Mouse (Mus musculus) limb, embryonic 10.5 days (tissue): ENCODE measurements around the gene Irf2bpl. TPM values are rescaled to one million over a fixed set of nuclear protein-coding genes. Genes with fewer than 3 reads are reported as not detected.

Experiments used
- DNase-seq: peaks from one replicate; pipeline ENCODE4 v3.0.0-alpha.2; 2017; ENCODE audit warnings: low spot score
- H3K27ac ChIP-seq: fragments of 300-500 bp; sonication (generic); 2 replicates; pipeline ENCODE4 v1.5.1; 2016; ENCODE audit warnings: mild to moderate bottlenecking
- H3K27me3 ChIP-seq: fragments of 300-500 bp; sonication (generic); 2 replicates; pipeline ENCODE4 v1.6.1; 2016; ENCODE audit warnings: low read depth, mild to moderate bottlenecking; ENCODE audit not compliant: poor library complexity, severe bottlenecking
- H3K36me3 ChIP-seq: fragments of 300-500 bp; sonication (generic); 2 replicates; pipeline ENCODE4 v1.6.1; 2016; ENCODE audit warnings: mild to moderate bottlenecking, moderate library complexity
- H3K4me1 ChIP-seq: fragments of 300-500 bp; sonication (generic); 2 replicates; pipeline ENCODE4 v1.6.1; 2016
- H3K4me3 ChIP-seq: fragments of 300-500 bp; sonication (generic); 2 replicates; pipeline ENCODE4 v1.5.1; 2016; ENCODE audit warnings: mild to moderate bottlenecking, moderate library complexity
- H3K9me3 ChIP-seq: fragments of 300-500 bp; sonication (generic); replicated peaks from 2 replicates; pipeline ENCODE4 v1.6.1; 2016; ENCODE audit warnings: mild to moderate bottlenecking
- WGBS: fragments of 180-500 bp; shearing (Covaris S2); methylation state at CpG from one replicate; pipeline ENCODE4 v1.1.7; 2016; 5-methylcytosine and 5-hydroxymethylcytosine counted together
- polyA plus RNA-seq: library from polyadenylated mRNA; unstranded; fragments of >200 nt; fragmentation: Nextera tagmentation; extraction: Ambion mirVana; gene quantifications from 2 replicates; pipeline ENCODE4 v1.2.1, GENCODE M21; 2016

The Irf2bpl gene
- polyA plus RNA-seq, 1 experiment from 2014 or later: 22.6 TPM

DNA sequence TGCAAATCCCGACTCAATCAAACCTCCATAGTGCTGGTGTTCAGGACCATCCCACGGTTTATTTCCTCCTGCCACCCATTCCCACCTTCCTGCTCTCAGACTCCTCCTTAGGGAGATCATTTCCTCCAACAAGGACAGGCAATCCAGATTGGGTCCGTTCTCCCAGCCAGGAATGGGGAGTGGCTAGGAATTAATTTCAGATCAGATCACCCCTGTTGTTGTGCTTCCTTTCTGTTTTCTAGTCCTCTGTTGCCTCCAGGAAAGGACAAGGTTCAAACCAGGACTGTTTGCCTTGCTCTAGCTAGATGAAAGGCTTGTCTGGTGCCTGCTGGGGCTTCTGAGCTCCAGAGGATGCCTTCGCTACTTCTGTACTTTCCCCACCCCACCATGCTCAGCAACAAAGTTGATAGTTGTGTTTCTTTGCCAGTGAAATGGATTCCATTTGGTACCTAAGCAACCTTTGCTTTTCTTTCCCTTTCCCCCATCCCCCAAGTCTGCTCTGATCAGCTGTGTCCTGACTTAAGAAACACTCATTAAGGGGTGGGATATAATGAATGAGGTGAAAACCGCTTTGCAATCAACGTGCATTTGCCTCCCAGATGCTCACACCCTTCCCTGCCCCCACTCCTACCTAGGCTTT, 5.0 kb downstream of the Irf2bpl start:
- H3K36me3 ChIP-seq: peaks cover 5% of the 10 kb centered on the region; the same call in 1 of the 2 replicates
- peaks cover 25% of the 10 kb centered on the region for H3K27me3 ChIP-seq
- H3K4me1 ChIP-seq: peaks cover 66% of the 10 kb centered on the region
- no peak overlapping the region for H3K27ac ChIP-seq
- H3K4me3 ChIP-seq: no peak overlapping the region
- DNase-seq: no peak
- H3K9me3 ChIP-seq: no peaks in the 10 kb centered on the region
- WGBS: 47% methylated on average over 6 of the region's 6 CpGs

DNA sequence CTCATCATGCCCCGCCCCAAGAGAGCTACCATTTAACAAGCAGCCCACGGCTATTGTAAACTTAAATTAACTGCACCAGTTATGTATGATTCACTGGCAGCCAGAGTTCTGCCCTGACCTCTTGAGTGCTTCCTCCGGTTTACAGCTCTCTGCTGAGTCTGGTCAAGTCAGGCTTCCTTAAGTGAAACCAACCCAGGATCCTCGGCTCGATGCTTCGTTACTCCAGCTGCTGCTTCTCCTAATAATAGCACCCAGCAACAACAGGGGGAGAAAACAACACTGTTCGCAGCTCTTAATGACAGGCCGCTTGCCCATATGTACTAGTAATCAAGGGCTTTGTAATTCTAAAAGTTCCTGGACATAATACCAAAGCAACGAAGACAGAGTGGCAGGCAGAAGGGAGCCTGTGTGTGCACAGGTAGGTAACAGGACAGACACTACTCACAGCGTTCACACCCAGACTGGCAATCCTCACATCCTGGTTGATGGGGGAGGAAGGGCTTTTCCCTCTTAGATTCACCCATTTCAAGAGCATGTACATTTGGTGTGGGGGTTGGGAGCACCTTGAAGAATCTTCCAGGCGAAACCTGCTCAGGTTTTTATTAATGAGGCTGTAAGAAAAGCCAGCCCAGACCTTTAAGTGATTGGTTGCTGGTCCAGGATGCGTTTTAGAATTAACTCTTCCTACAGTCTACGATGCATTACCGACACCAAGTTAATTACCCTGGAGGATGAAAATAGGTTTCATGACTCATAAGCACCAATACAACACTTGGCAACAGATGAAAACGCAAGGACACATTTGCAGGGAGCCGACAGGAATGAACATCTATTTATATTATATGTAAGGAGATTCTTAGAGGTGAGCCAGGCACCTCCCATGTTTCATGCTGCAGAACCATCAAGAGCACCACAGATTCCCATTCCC, 5.9 kb downstream of the Irf2bpl start:
- no peak for DNase-seq
- no peak overlapping the region for H3K4me3 ChIP-seq
- H3K27me3 ChIP-seq: peaks cover 22% of the 10 kb centered on the region
- peak overlapping the region; percentile 23; the same call in 1 of the 2 replicates for H3K27ac ChIP-seq
- H3K9me3 ChIP-seq: no peaks in the 10 kb centered on the region
- H3K4me1 ChIP-seq: peaks cover 57% of the 10 kb centered on the region
- peaks cover 5% of the 10 kb centered on the region; the same call in 1 of the 2 replicates for H3K36me3 ChIP-seq
- WGBS: 58% methylated on average over 16 of the region's 16 CpGs

GRCm38 (mm10) chr12:86876981-86877380, 7.6 kb downstream of the Irf2bpl start:
- H3K36me3 ChIP-seq: peaks cover 4% of the 10 kb centered on the region; the same call in 1 of the 2 replicates
- no peak overlapping the region for H3K4me3 ChIP-seq
- H3K27ac ChIP-seq: no peak overlapping the region
- H3K9me3 ChIP-seq: no peaks in the 10 kb centered on the region
- DNase-seq: no peak
- peaks cover 5% of the 10 kb centered on the region for H3K27me3 ChIP-seq
- H3K4me1 ChIP-seq: peaks cover 43% of the 10 kb centered on the region
- WGBS: 89% methylated on average over 4 of the region's 4 CpGs

DNA sequence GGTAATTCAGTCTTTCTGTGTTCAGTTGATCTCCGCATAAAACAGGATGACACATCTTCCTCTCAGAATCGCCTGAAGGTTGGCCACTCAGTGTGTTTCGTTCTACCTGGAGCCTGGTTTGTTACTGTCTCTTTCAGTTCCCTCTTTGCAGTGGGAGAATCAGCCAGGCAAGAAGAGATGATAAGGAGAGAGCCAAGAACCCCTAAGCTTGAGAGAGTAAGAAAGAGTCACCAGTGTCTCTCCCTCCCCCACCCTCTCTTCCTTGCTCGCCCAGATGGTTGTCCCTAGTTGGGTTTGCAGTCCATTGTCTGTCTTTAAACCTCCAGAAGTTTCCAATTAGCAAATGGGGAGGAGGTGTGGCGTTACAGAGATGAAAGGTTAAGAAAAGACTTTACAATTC, 8.5 kb downstream of the Irf2bpl start:
- Histone ChIP-seq H3K27me3 (no peaks in the 10 kb centered on the region), H3K27ac (peak overlapping the region; percentile 28; the same call in 1 of the 2 replicates), H3K9me3 (no peaks in the 10 kb centered on the region), H3K4me3 (no peak overlapping the region), H3K4me1 (peaks cover 39% of the 10 kb centered on the region), H3K36me3 (peaks cover 2% of the 10 kb centered on the region; the same call in 1 of the 2 replicates)
- DNase-seq: no peak
- WGBS: 59% methylated on average over 5 of the region's 5 CpGs

GRCm38 (mm10) chr12:86872335-86873040, 12.1 kb downstream of the Irf2bpl start:
- H3K9me3 ChIP-seq: no peaks in the 10 kb centered on the region
- peak overlapping the region; percentile 38; the same call in 1 of the 2 replicates for H3K27ac ChIP-seq
- H3K27me3 ChIP-seq: no peaks in the 10 kb centered on the region
- peaks cover 21% of the 10 kb centered on the region for H3K4me1 ChIP-seq
- H3K4me3 ChIP-seq: no peak overlapping the region
- no peaks in the 10 kb centered on the region for H3K36me3 ChIP-seq
- DNase-seq: no peak
- WGBS: 78% methylated on average over 9 of the region's 9 CpGs

- WGBS: 86% methylated on average over 4 of the region's 4 CpGs
- Histone ChIP-seq H3K27ac (0 out of 2 replicates have a peak overlapping the region, but pooled peaks have one; percentile 14), H3K4me3 (no peak overlapping the region), H3K4me1 (peaks cover 27% of the 10 kb centered on the region), H3K36me3 (no peaks in the 10 kb centered on the region), H3K9me3 (no peaks in the 10 kb centered on the region), H3K27me3 (no peaks in the 10 kb centered on the region)
- no peak for DNase-seq
Measured at GRCm38 (mm10) chr12:86871666-86872334, 12.8 kb downstream of the Irf2bpl start.

DNA sequence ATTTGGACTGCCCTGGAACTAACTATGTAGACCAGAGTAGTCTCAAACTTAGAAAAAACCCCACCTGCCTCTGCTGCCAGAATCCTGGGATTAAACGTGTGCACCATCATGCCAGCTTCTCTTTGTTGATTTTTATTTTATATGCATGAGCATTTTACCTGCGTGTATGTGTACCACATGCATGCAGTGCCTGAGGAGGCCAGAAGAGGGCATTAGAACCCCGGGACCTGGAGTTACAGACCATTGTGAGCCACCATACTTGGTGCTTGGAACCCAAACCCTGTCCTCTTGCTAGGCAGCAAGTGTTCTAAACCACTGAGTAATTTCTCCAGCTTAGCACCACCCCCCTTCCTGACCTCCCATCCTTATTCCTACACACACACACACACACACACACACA, 13.6 kb downstream of the Irf2bpl start:
- Histone ChIP-seq H3K4me3 (no peak overlapping the region), H3K4me1 (peaks cover 20% of the 10 kb centered on the region), H3K27ac (no peak overlapping the region), H3K36me3 (no peaks in the 10 kb centered on the region), H3K27me3 (no peaks in the 10 kb centered on the region), H3K9me3 (no peaks in the 10 kb centered on the region)
- no peak for DNase-seq
- WGBS: 88% methylated on average over 3 of the region's 3 CpGs

- no peaks in the 10 kb centered on the region for H3K9me3 ChIP-seq
- H3K27ac ChIP-seq: no peak overlapping the region
- H3K4me3 ChIP-seq: no peak overlapping the region
- DNase-seq: no peak
- no peaks in the 10 kb centered on the region for H3K27me3 ChIP-seq
- H3K36me3 ChIP-seq: no peaks in the 10 kb centered on the region
- peaks cover 15% of the 10 kb centered on the region for H3K4me1 ChIP-seq
- 88% methylated on average over 6 of the region's 6 CpGs for WGBS
Measured at GRCm38 (mm10) chr12:86869761-86870160, 14.8 kb downstream of the Irf2bpl start.

DNA sequence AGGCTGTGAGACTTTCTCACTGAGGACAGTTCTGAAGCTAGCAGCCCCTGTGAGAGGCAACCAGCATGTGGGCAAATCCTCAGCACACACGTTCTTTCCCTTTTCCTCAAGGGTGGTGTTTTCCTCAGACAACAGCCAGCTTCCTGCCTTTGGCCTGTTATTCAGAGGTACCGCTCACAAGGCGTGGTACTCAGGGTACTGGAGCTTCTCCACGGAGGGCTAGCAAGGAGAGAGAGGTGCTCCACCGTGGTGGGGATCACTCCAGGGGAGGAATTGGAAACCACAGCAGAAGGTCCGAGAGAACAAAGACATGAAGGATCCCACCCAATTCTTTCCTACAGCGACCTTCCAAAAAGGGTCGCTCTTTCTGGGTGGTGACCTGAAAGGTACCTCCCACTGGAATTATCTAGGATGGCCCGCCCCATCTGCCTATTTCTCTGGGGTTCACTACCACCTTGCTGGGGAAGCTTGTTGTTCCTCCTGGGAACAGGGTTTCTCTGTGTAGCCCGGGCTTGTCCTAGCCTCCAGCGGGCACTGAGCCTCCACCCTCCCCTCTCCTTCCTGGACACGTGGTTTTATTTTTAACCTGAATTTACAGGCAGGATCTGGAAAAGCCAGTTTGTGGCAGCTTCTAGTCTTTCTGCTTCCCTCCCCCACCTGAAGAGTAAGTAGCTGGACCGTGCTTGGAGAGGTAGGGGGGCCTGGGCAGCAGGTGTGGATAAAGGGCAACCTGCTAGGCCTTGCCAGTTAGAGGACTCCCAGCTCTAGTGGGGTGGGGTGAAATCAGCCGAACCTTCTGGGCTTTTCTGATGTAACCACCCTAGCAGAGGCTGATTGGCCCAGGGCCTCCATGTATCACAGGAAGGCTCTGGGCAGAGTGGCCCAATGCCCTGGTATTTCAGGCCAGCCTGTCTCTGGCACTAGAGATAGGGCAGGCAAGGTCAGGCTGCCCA, 17.1 kb downstream of the Irf2bpl start:
- H3K27ac ChIP-seq: peak overlapping the region; percentile 77
- no peaks in the 10 kb centered on the region for H3K9me3 ChIP-seq
- peaks cover 15% of the 10 kb centered on the region for H3K4me1 ChIP-seq
- WGBS: 45% methylated on average over 14 of the region's 14 CpGs
- peak; percentile 40 for DNase-seq
- H3K27me3 ChIP-seq: no peaks in the 10 kb centered on the region
- H3K36me3 ChIP-seq: no peaks in the 10 kb centered on the region
- H3K4me3 ChIP-seq: no peak overlapping the region

- DNase-seq: no peak
- H3K4me1 ChIP-seq: peaks cover 26% of the 10 kb centered on the region
- WGBS: 95% methylated on average over 5 of the region's 5 CpGs
Measured at GRCm38 (mm10) chr12:86864316-86865020, 20.1 kb downstream of the Irf2bpl start.

More at GRCm38 (mm10) chr12:86864316-86865020, 20.1 kb downstream of the Irf2bpl start:
- no peaks in the 10 kb centered on the region for H3K9me3 ChIP-seq
- H3K36me3 ChIP-seq: no peaks in the 10 kb centered on the region
- H3K4me3 ChIP-seq: no peak overlapping the region
- H3K27ac ChIP-seq: no peak overlapping the region
- H3K27me3 ChIP-seq: no peaks in the 10 kb centered on the region
